Mouse (Mus musculus) G1E (cell line): ENCODE measurements around the gene Sparc. TPM values are rescaled to one million over a fixed set of nuclear protein-coding genes. Genes with fewer than 3 reads are reported as not detected.

Experiments
- ATAC-seq: 2 replicates; pipeline ENCODE4 v1.8.0; 2016; ENCODE audit warnings: mild to moderate bottlenecking; ENCODE audit not compliant: insufficient number of reproducible peaks, poor library complexity, low FRiP score, severe bottlenecking; ENCODE audit errors: extremely low read depth
- DNase-seq: peaks from one replicate; pipeline ENCODE4 v3.0.0; 2012; ENCODE audit warnings: low spot score
- H3K27me3 ChIP-seq: 2 replicates; pipeline ENCODE4 v1.6.1; 2012; ENCODE audit warnings: mild to moderate bottlenecking, low read length, inconsistent platforms; ENCODE audit not compliant: insufficient read depth
- H3K36me3 ChIP-seq: replicated peaks from 2 replicates; pipeline ENCODE3; 2012; ENCODE audit warnings: mild to moderate bottlenecking, inconsistent platforms
- H3K4me1 ChIP-seq: 2 replicates; pipeline ENCODE4 v1.6.1; 2012; ENCODE audit warnings: low read depth, low read length, inconsistent platforms, mixed read lengths; ENCODE audit not compliant: insufficient read depth
- H3K4me3 ChIP-seq: 2 replicates; pipeline ENCODE4 v1.5.1; 2012; ENCODE audit warnings: low read depth, mild to moderate bottlenecking, inconsistent platforms, low read length, moderate library complexity, mixed read lengths
- H3K9me3 ChIP-seq: replicated peaks from 2 replicates; pipeline ENCODE4 v1.6.1; 2012; ENCODE audit warnings: inconsistent platforms
- CTCF ChIP-seq: IDR thresholded peaks from 2 replicates; pipeline ENCODE4 v1.5.1; 2012; ENCODE audit warnings: low read depth, low read length, inconsistent platforms, mixed read lengths
- GATA1 ChIP-seq: IDR thresholded peaks from 2 replicates; pipeline ENCODE4 v1.6.1; 2012; ENCODE audit warnings: borderline replicate concordance, low read length, inconsistent platforms, mixed read lengths
- GATA2 ChIP-seq: IDR thresholded peaks from 2 replicates; pipeline ENCODE4 v1.6.1; 2012; ENCODE audit warnings: low read depth, low read length, inconsistent platforms, borderline replicate concordance
- POLR2AphosphoS5 ChIP-seq: IDR thresholded peaks from 2 replicates; pipeline ENCODE4 v1.6.1; 2012; ENCODE audit warnings: low read depth, low read length, inconsistent platforms; ENCODE audit not compliant: insufficient replicate concordance
- TAL1 ChIP-seq: conservative IDR thresholded peaks from 2 replicates; pipeline ENCODE4 v1.6.1; 2012; ENCODE audit warnings: low read depth, low read length, inconsistent platforms, mixed read lengths
- polyA plus RNA-seq: library from polyadenylated mRNA; stranded (reverse); fragments of >175 nt; gene quantifications from 2 replicates; pipeline ENCODE4 v1.2.3, GENCODE M21; 2012
- total RNA-seq, 2 experiments: library from RNA; stranded (forward) in 1 of 2; stranded (reverse) in 1 of 2; fragments of 200-1000 nt in 1 of 2; fragments of >200 nt in 1 of 2; fragmentation: Nextera tagmentation in 1 of 2; gene quantifications; 2 replicates each; pipeline ENCODE4 v1.2.3; 2014 to 2017

Sparc gene
- total and polyA plus RNA-seq, 3 experiments: 0.82 TPM; not detected in 2

DNA sequence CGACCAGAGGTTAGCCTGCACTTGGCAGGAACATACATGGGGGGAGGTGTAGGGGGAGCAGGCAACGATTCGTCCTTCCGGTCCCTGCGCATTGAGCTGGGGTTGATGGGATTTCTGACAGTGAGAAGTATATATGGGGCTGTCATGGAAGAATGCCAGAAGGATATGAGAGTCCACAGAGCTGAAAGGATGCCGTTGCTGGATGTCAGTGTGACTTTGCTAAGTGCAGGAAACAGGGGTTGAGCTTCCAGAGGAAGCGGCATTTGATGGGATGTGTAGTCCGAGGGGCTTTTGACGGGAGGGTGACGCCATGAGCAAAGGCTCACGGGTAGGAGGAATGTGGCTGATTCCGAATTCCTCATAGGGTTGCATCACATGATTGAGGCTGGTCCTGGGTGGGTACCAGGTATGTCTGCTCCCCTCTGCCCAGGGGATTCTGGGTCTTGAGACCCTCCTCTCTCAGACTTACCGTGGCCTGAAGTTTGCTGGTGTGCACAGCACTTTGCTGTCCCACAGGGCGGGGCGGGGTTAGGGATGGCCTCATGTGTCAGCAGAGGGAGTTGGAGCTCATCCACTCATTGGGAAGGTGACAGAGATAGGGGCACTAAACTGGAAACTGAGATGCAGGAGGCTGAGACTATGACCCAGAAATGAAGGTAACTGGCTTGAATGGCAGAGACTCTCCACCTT lies 64.7 kb downstream of the Sparc start:
- H3K27me3 ChIP-seq: peaks cover 11% of the 10 kb centered on the region
- H3K4me1 ChIP-seq: no peaks in the 10 kb centered on the region
- TF ChIP-seq GATA1 (no peak), TAL1 (no peak), GATA2 (no peak), CTCF (no peak), POLR2AphosphoS5 (no peak)
- H3K9me3 ChIP-seq: no peaks in the 10 kb centered on the region
- DNase-seq: no peak
- ATAC-seq: no peak
- no peak overlapping the region for H3K4me3 ChIP-seq
- H3K36me3 ChIP-seq: no peaks in the 10 kb centered on the region

DNA sequence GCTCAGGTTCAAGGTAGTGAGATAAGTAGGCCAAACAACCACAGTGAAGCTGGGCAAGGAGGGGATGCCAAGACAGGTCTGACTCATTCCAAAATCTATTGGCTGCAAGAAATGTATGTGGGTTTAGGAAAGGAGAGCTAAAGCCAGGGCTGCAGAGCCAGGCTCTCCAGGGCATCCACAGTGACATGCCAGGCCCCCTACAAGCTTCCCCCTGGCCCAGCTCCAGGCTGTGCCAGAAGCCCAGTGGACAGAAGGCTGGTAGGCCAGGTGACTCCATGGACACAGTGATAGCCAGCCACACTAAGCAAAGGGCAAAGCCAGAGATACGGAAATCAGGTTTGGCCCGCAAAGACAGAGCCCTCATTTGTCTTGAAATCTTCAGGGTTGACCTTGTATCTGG lies 66.1 kb downstream of the Sparc start:
- no peak for ATAC-seq
- H3K27me3 ChIP-seq: peaks cover 11% of the 10 kb centered on the region

More for the DNA sequence above, 66.1 kb downstream of the Sparc start:
- H3K4me3 ChIP-seq: no peak overlapping the region
- no peaks in the 10 kb centered on the region for H3K9me3 ChIP-seq
- H3K36me3 ChIP-seq: no peaks in the 10 kb centered on the region
- H3K4me1 ChIP-seq: no peaks in the 10 kb centered on the region
- no peak for DNase-seq
- TF ChIP-seq GATA2: no peak
- no peak for TF ChIP-seq CTCF
- no peak for TF ChIP-seq POLR2AphosphoS5
- TF ChIP-seq TAL1: no peak
- no peak for TF ChIP-seq GATA1

Other genes with a start within 250 kb of the Sparc start
- gene Slc36a2, start 238.1 kb downstream of the Sparc start, total RNA-seq (2014; fragmentation: Nextera tagmentation): not detected in 2 replicates
- gene Slc36a2, start 238.1 kb downstream of the Sparc start, total RNA-seq (2017): 0.16 TPM in 1 of 2 replicates, not detected in the other
- not detected in 2 replicates for gene Slc36a2, start 238.1 kb downstream of the Sparc start, polyA plus RNA-seq
- gene Slc36a1, start 218.8 kb downstream of the Sparc start, total RNA-seq (2014; fragmentation: Nextera tagmentation): 5.3 and 6.2 TPM in 2 replicates
- 5.5 and 5.8 TPM in 2 replicates for gene Slc36a1, start 218.8 kb downstream of the Sparc start, total RNA-seq (2017)
- gene Slc36a1, start 218.8 kb downstream of the Sparc start, polyA plus RNA-seq: 4.4 and 6.7 TPM in 2 replicates
- gene Fat2, start 86.6 kb downstream of the Sparc start, total RNA-seq (2014; fragmentation: Nextera tagmentation): not detected in 2 replicates
- gene Fat2, start 86.6 kb downstream of the Sparc start, total RNA-seq (2017): 0.06 and 0.11 TPM in 2 replicates
- gene Fat2, start 86.6 kb downstream of the Sparc start, polyA plus RNA-seq: not detected in 2 replicates
- gene Atox1, start 38.1 kb upstream of the Sparc start, total RNA-seq (2014; fragmentation: Nextera tagmentation): 37.0 and 37.7 TPM in 2 replicates
- 103 and 125 TPM in 2 replicates for gene Atox1, start 38.1 kb upstream of the Sparc start, total RNA-seq (2017)
- 39.7 and 92.8 TPM in 2 replicates for gene Atox1, start 38.1 kb upstream of the Sparc start, polyA plus RNA-seq
- 97.4 and 104 TPM in 2 replicates for gene G3bp1, start 46.5 kb upstream of the Sparc start, total RNA-seq (2014; fragmentation: Nextera tagmentation)
- gene G3bp1, start 46.5 kb upstream of the Sparc start, total RNA-seq (2017): 122 and 128 TPM in 2 replicates
- gene G3bp1, start 46.5 kb upstream of the Sparc start, polyA plus RNA-seq: 365 and 461 TPM in 2 replicates
- not detected in 2 replicates for gene Glra1, start 185.0 kb upstream of the Sparc start, total RNA-seq (2014; fragmentation: Nextera tagmentation)
- gene Glra1, start 185.0 kb upstream of the Sparc start, total RNA-seq (2017): 0.06 and 0.11 TPM in 2 replicates
- not detected in 2 replicates for gene Glra1, start 185.0 kb upstream of the Sparc start, polyA plus RNA-seq